Mouse (Mus musculus): ENCODE measurements around the gene Dtx2.

DNA sequence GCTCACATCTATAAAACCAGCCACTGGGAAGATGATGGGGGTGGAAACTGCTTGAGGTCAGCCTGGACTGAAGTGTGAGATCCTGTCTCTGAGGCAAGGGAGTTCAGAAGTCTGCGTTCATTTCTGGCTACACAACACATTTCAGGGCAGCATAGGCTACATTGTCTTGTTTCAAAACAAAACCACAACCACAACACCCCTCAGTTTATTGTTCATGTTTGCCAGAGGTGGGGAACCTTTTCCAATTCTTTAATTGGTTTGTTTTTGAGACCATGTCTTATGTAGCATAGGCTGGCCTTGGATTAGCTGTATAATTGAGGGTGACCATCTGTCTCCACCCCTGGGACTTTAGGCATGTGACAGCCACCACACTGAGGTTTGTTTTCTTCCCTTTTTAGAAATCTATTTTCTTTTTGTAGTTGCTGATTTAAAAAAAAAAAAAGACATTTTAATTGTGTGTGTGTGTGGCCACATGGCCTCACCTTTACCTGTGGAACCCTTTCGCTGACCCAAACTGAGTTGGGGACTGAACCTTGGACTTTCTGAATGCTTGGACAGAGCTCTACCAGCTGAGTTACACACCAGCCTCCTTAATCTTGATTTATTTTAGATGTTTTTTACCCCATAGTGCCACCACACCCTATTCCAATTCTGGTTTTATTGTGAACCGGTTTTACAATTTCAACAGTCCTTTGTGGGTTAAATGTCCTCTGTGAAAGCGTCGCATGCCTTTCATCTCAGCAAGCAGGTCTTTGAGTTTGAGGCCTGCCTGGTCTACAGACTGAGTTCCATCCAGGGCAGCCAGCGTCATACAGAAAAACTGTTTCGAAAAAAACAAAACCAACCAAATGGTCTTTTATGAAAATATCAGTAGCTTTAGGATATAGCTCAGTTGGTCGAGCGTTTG is 38.0 kb upstream of the Dtx2 start:
- TF ChIP-seq CTCF (IDR thresholded peaks at IDR 0.05; ENCODE audit: control insufficient read depth, insufficient read depth, low read length) (no peak), POLR2A (IDR thresholded peaks at IDR 0.05; ENCODE audit: borderline replicate concordance, control insufficient read depth, low read depth, low read length) (no peak)
